Mouse (Mus musculus) cerebellum, postnatal 25 days (tissue): ENCODE results near the gene Vmn1r172.
"Not testable (repeated sequence)": the region's sequence is repeated elsewhere in the genome, so short reads cannot be mapped to it uniquely, and the experiment has no call there.

ENCODE experiments used
- DNase-seq, 2 experiments: peaks; one replicate each; pipeline ENCODE4 v3.0.0; 2021; ENCODE audit warnings: mixed read lengths in 2 of 2

Vmn1r172 gene

DNA sequence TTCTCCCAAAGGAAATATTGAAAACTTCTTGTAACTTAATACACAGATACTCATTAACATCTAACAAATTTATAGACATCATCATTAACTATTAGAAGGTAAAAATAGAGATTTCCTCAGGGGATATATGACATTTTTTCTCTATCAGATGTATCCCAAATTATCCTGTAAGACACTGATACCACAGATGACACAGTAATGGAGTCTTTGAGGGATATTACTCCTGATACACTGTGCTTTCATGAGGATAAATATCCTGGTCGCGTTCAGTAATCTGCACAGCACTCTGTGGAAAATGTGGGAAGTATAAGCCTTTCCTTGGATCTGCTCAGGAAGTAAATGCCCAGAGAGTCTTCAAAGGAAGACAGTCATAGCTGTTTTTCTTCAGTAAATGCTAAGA, at the start of gene Vmn1r172:
Gene Vmn1r172 (plus strand): TSS at position 301 of the 400 bp plus-strand sequence.
- no peak for DNase-seq

DNA sequence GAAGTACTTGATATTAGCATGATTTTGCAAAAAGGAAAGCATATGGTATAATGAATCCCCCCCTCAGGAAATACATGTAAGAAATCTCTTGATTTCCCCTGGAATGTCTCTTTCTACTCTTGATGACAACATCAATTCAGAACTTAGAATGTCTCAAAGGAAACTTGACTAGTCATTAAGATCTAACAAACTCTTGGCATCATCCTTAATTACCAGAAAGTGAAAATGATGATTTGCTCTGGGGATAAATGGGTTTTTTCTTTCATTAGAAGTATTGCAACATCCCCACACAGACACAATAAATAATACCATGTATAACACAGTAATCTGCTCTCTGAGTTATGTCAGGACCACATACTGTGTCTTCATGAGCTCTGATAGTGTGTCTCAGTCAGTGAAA, 27.7 kb upstream of the Vmn1r172 start, which contains the start of gene Vmn1r171:
Gene Vmn1r171 (plus strand): TSS at position 301 of the 400 bp plus-strand sequence.
- no peak for DNase-seq

DNA sequence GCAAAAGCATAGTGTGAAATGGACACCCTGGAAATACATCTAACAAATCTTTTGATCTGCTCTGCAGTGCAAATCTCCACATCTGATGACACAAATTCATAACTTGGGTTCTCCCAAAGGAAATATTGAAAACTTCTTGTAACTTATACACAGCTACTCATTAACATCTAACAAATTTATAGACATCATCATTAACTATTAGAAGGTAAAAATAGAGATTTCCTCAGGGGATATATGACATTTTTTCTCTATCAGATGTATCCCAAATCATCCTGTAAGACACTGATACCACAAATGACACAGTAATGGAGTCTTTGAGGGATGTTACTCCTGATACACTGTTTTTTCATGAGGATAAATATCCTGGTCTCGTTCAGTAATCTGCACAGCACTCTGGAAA, 42.3 kb downstream of the Vmn1r172 start, which contains the start of gene Vmn1r173:
Gene Vmn1r173 (plus strand): TSS at position 301 of the 400 bp plus-strand sequence.
- DNase-seq: not testable (repeated sequence)
